Mouse (Mus musculus): ENCODE measurements around the gene Mrc1.
"Not testable (repeated sequence)": the region's sequence is repeated elsewhere in the genome, so short reads cannot be mapped to it uniquely, and the experiment has no call there.

Gene Mrc1

GRCm38 (mm10) chr2:14229149-14229548, at the start of gene Mrc1:
TSS of gene Mrc1 (plus strand) at chr2:14229392.
- DNase-seq (ENCODE audit: low spot score in 2 of 2), result no peak

- DNase-seq (ENCODE audit: low spot score in 2 of 2), result no peak
Measured at GRCm38 (mm10) chr2:14184375-14184774, 44.8 kb upstream of the Mrc1 start.

GRCm38 (mm10) chr2:14190684-14191083, 38.5 kb upstream of the Mrc1 start:
- no peak for DNase-seq (ENCODE audit: low spot score in 2 of 2)

- no peak for DNase-seq (ENCODE audit: low spot score in 2 of 2)
Measured at GRCm38 (mm10) chr2:14191601-14192000, 37.6 kb upstream of the Mrc1 start.

- DNase-seq (ENCODE audit: low spot score in 2 of 2), result no peak
Measured at GRCm38 (mm10) chr2:14192046-14192445, 37.1 kb upstream of the Mrc1 start.

GRCm38 (mm10) chr2:14198325-14198903, 30.8 kb upstream of the Mrc1 start:
- DNase-seq (ENCODE audit: low spot score in 2 of 2), result not testable (repeated sequence)

- no peak for DNase-seq (ENCODE audit: low spot score in 2 of 2)
Measured at GRCm38 (mm10) chr2:14199621-14200020, 29.6 kb upstream of the Mrc1 start.

GRCm38 (mm10) chr2:14200879-14201445, 28.2 kb upstream of the Mrc1 start:
- not testable (repeated sequence) for DNase-seq (ENCODE audit: low spot score in 2 of 2)

GRCm38 (mm10) chr2:14204308-14204707, 24.9 kb upstream of the Mrc1 start:
- no peak for DNase-seq (ENCODE audit: low spot score in 2 of 2)

GRCm38 (mm10) chr2:14206798-14207197, 22.4 kb upstream of the Mrc1 start:
- no peak for DNase-seq (ENCODE audit: low spot score in 2 of 2)

- DNase-seq (ENCODE audit: low spot score in 2 of 2), result no peak
Measured at GRCm38 (mm10) chr2:14210731-14211130, 18.5 kb upstream of the Mrc1 start.

GRCm38 (mm10) chr2:14211606-14212005, 17.6 kb upstream of the Mrc1 start:
- DNase-seq (ENCODE audit: low spot score in 2 of 2), result no peak

GRCm38 (mm10) chr2:14214764-14215163, 14.4 kb upstream of the Mrc1 start:
- no peak for DNase-seq (ENCODE audit: low spot score in 2 of 2)

GRCm38 (mm10) chr2:14216653-14217052, 12.5 kb upstream of the Mrc1 start:
- no peak for DNase-seq (ENCODE audit: low spot score in 2 of 2)

- no peak for DNase-seq (ENCODE audit: low spot score in 2 of 2)
Measured at GRCm38 (mm10) chr2:14218126-14218525, 11.1 kb upstream of the Mrc1 start.

GRCm38 (mm10) chr2:14224387-14224786, 4.8 kb upstream of the Mrc1 start:
- DNase-seq (ENCODE audit: low spot score in 2 of 2), result no peak

GRCm38 (mm10) chr2:14228495-14228894, 697 bp upstream of the Mrc1 start:
- DNase-seq (ENCODE audit: low spot score in 2 of 2), result no peak

GRCm38 (mm10) chr2:14229979-14230378, 787 bp downstream of the Mrc1 start:
- no peak for DNase-seq (ENCODE audit: low spot score in 2 of 2)

GRCm38 (mm10) chr2:14232897-14233296, 3.7 kb downstream of the Mrc1 start:
- no peak for DNase-seq (ENCODE audit: low spot score in 2 of 2)

GRCm38 (mm10) chr2:14233983-14234382, 4.8 kb downstream of the Mrc1 start:
- DNase-seq (ENCODE audit: low spot score in 2 of 2), result no peak

- DNase-seq (ENCODE audit: low spot score in 2 of 2), result no peak
Measured at GRCm38 (mm10) chr2:14235319-14235718, 6.1 kb downstream of the Mrc1 start.

- no peak for DNase-seq (ENCODE audit: low spot score in 2 of 2)
Measured at GRCm38 (mm10) chr2:14236920-14237319, 7.7 kb downstream of the Mrc1 start.

GRCm38 (mm10) chr2:14237723-14238122, 8.5 kb downstream of the Mrc1 start:
- no peak for DNase-seq (ENCODE audit: low spot score in 2 of 2)

GRCm38 (mm10) chr2:14239151-14239550, 10.0 kb downstream of the Mrc1 start:
- no peak for DNase-seq (ENCODE audit: low spot score in 2 of 2)

Measured in frontal cortex, postnatal 25 days (tissue).